18 mouse cellular contexts compared by ENCODE assay signal in genomic region chr7:61836827-61837226, GRCm38 (mm10).
DNase-seq lines count a peak whose midpoint lies in the region; ATAC-seq and TF ChIP-seq lines count a peak whose summit lies in the region.
"Had no signal": no experiment of that assay in that cellular context is flagged by ENCODE, and none has a peak within 500 bp of the region (broad histone marks: within the 10 kb centered on the region; RNA-seq: fewer than 3 reads in every experiment).

No protein-coding gene starts in this region.

- peaks cover 4% of the 10 kb centered on the region; the same call in 1 of the 2 replicates for H3K4me1 ChIP-seq in forebrain, embryonic 12.5 days
- H3K4me1 ChIP-seq in forebrain, embryonic 10.5 days, result no peaks in the 10 kb centered on the region
- H3K4me1 ChIP-seq in cortical plate, adult 2 months (ENCODE audit: control insufficient read depth, insufficient read depth, low read length), result no peaks in the 10 kb centered on the region
- no peaks in the 10 kb centered on the region for H3K4me1 ChIP-seq in hindbrain, embryonic 13.5 days (replicated peaks)
- H3K4me1 ChIP-seq in midbrain, embryonic 14.5 days (ENCODE audit: control insufficient read depth, insufficient read depth, low read length), result no peaks in the 10 kb centered on the region
- no peaks in the 10 kb centered on the region for H3K4me1 ChIP-seq in heart, adult 2 months (ENCODE audit: control insufficient read depth, insufficient read depth, low read length)
- H3K4me1 ChIP-seq: embryonic facial prominence, embryonic 13.5 days; limb, embryonic 12.5 days; liver, embryonic 13.5 days; lung, embryonic 15.5 days had no signal

- no peak for TF ChIP-seq EP300 in heart, adult 2 months (IDR thresholded peaks at IDR 0.05; ENCODE audit: insufficient read depth, low read depth, low read length)

- WGBS in forebrain, embryonic 12.5 days, result 67% methylated on average over 1 of the region's 1 CpGs
- 79% methylated on average over 1 of the region's 1 CpGs for WGBS in forebrain, embryonic 10.5 days
- WGBS in hindbrain, embryonic 13.5 days, result 79% methylated on average over 1 of the region's 1 CpGs
- WGBS in midbrain, embryonic 14.5 days, result 73% methylated on average over 1 of the region's 1 CpGs
- WGBS in heart, adult 2 months, result 50% methylated on average over 1 of the region's 1 CpGs

- peak overlapping the region; percentile 65 for H3K27ac ChIP-seq in forebrain, embryonic 12.5 days
- H3K27ac ChIP-seq in forebrain, embryonic 10.5 days, result no peak overlapping the region
- 0 out of 2 replicates have a peak overlapping the region, but pooled peaks have one; percentile 50 for H3K27ac ChIP-seq in cortical plate, adult 2 months (ENCODE audit: insufficient read depth, low read length)
- peak overlapping the region; percentile 83 for H3K27ac ChIP-seq in hindbrain, embryonic 13.5 days
- peak overlapping the region; percentile 73 for H3K27ac ChIP-seq in midbrain, embryonic 14.5 days (replicated peaks; ENCODE audit: low read depth, low read length)
- H3K27ac ChIP-seq in heart, adult 2 months, result no peak overlapping the region
- H3K27ac ChIP-seq: embryonic facial prominence, embryonic 13.5 days; limb, embryonic 12.5 days; liver, embryonic 13.5 days; lung, embryonic 15.5 days; macrophage had no signal

- no peaks in the 10 kb centered on the region for H3K79me2 ChIP-seq in heart, adult 2 months (replicated peaks; ENCODE audit: control insufficient read depth, insufficient read depth, low read length)

- H3K4me3 ChIP-seq in forebrain, embryonic 12.5 days (replicated peaks), result no peak overlapping the region
- no peak overlapping the region for H3K4me3 ChIP-seq in forebrain, embryonic 10.5 days
- no peak overlapping the region for H3K4me3 ChIP-seq in cortical plate, adult 2 months (ENCODE audit: insufficient read depth, low read length)
- H3K4me3 ChIP-seq in hindbrain, embryonic 13.5 days, result no peak overlapping the region
- no peak overlapping the region for H3K4me3 ChIP-seq in midbrain, embryonic 14.5 days (replicated peaks; ENCODE audit: low read depth, low read length)
- no peak overlapping the region for H3K4me3 ChIP-seq in heart, adult 2 months
- H3K4me3 ChIP-seq: embryonic facial prominence, embryonic 13.5 days; limb, embryonic 12.5 days; liver, embryonic 13.5 days; lung, embryonic 15.5 days had no signal

- intact Hi-C loops in heart, adult 2 months (cut with DNase I), result no loop called here

- no peak overlapping the region for H3K9ac ChIP-seq in forebrain, embryonic 12.5 days
- H3K9ac ChIP-seq in hindbrain, embryonic 13.5 days, result no peak overlapping the region
- H3K9ac ChIP-seq in midbrain, embryonic 14.5 days (replicated peaks; ENCODE audit: low read length), result no peak overlapping the region
- no peak overlapping the region for H3K9ac ChIP-seq in heart, adult 2 months (ENCODE audit: low read depth, low read length)
- H3K9ac ChIP-seq: embryonic facial prominence, embryonic 13.5 days; limb, embryonic 12.5 days; liver, embryonic 13.5 days; lung, embryonic 15.5 days had no signal

- no peak overlapping the region for H3K4me2 ChIP-seq in forebrain, embryonic 12.5 days
- H3K4me2 ChIP-seq in hindbrain, embryonic 13.5 days, result no peak overlapping the region
- no peak overlapping the region for H3K4me2 ChIP-seq in midbrain, embryonic 14.5 days (ENCODE audit: low read length)
- H3K4me2 ChIP-seq: embryonic facial prominence, embryonic 13.5 days; limb, embryonic 12.5 days; liver, embryonic 13.5 days; lung, embryonic 15.5 days had no signal

- no peaks in the 10 kb centered on the region for H3K27me3 ChIP-seq in forebrain, embryonic 12.5 days
- H3K27me3 ChIP-seq in forebrain, embryonic 10.5 days (ENCODE audit: poor library complexity, severe bottlenecking), result no peaks in the 10 kb centered on the region
- H3K27me3 ChIP-seq in hindbrain, embryonic 13.5 days, result no peaks in the 10 kb centered on the region
- H3K27me3 ChIP-seq in midbrain, embryonic 14.5 days (ENCODE audit: control insufficient read depth, insufficient read depth, low read length), result no peaks in the 10 kb centered on the region
- no peaks in the 10 kb centered on the region for H3K27me3 ChIP-seq in heart, adult 2 months (ENCODE audit: control insufficient read depth, insufficient read depth, low read length)
- H3K27me3 ChIP-seq: embryonic facial prominence, embryonic 13.5 days; limb, embryonic 12.5 days; liver, embryonic 13.5 days; lung, embryonic 15.5 days; Patski had no signal

- no peak for TF ChIP-seq CTCF in cortical plate, adult 2 months (IDR thresholded peaks at IDR 0.05; ENCODE audit: extremely low read depth, insufficient read depth, low read length)
- TF ChIP-seq CTCF in heart, adult 2 months (IDR thresholded peaks at IDR 0.05), result no peak

- no peak for DNase-seq in forebrain, embryonic 10.5 days (ENCODE audit: extremely low spot score, low spot score)
- DNase-seq in midbrain, embryonic 14.5 days, result no peak
- DNase-seq in cerebellum, postnatal 10 days, result no peak
- no peak for DNase-seq in heart, adult 2 months
- DNase-seq: gastrocnemius, postnatal 25 days; kidney, adult 18-20 months; kidney, postnatal 10 days; liver, embryonic 13.5 days; thymus, adult 18-20 months had no signal

- H3K36me3 ChIP-seq in forebrain, embryonic 12.5 days (replicated peaks), result no peaks in the 10 kb centered on the region
- no peaks in the 10 kb centered on the region for H3K36me3 ChIP-seq in forebrain, embryonic 10.5 days (replicated peaks)
- peaks cover 7% of the 10 kb centered on the region; the same call in 1 of the 2 replicates for H3K36me3 ChIP-seq in hindbrain, embryonic 13.5 days
- no peaks in the 10 kb centered on the region for H3K36me3 ChIP-seq in midbrain, embryonic 14.5 days (ENCODE audit: control insufficient read depth, insufficient read depth, low read length)
- no peaks in the 10 kb centered on the region for H3K36me3 ChIP-seq in heart, adult 2 months (ENCODE audit: control insufficient read depth, insufficient read depth, low read length)
- H3K36me3 ChIP-seq: embryonic facial prominence, embryonic 13.5 days; limb, embryonic 12.5 days; liver, embryonic 13.5 days; lung, embryonic 15.5 days had no signal

- no peak for ATAC-seq in forebrain, embryonic 12.5 days (ENCODE audit: low FRiP score)
- ATAC-seq in hindbrain, embryonic 13.5 days (ENCODE audit: low FRiP score), result peak; percentile 62
- no peak for ATAC-seq in midbrain, embryonic 14.5 days (ENCODE audit: low FRiP score, low TSS enrichment)
- no peak for ATAC-seq in inflammation-experienced regulatory T-cells, adult 6 months
- ATAC-seq: Patski had no signal

- no peak for TF ChIP-seq POLR2A in cortical plate, adult 2 months (IDR thresholded peaks at IDR 0.05; ENCODE audit: extremely low read depth, insufficient read depth, low read length)
- no peak for TF ChIP-seq POLR2A in heart, adult 2 months (IDR thresholded peaks at IDR 0.05; ENCODE audit: insufficient read depth, low read depth, low read length)

- H3K9me3 ChIP-seq in forebrain, embryonic 12.5 days, result no peaks in the 10 kb centered on the region
- H3K9me3 ChIP-seq in forebrain, embryonic 10.5 days, result peaks cover 8% of the 10 kb centered on the region; the same call in 1 of the 2 replicates
- no peaks in the 10 kb centered on the region for H3K9me3 ChIP-seq in hindbrain, embryonic 13.5 days
- H3K9me3 ChIP-seq in midbrain, embryonic 14.5 days (ENCODE audit: control insufficient read depth, low read length), result peaks cover 4% of the 10 kb centered on the region; the same call in 1 of the 2 replicates
- H3K9me3 ChIP-seq: embryonic facial prominence, embryonic 13.5 days; limb, embryonic 12.5 days; liver, embryonic 13.5 days; lung, embryonic 15.5 days had no signal

Comparison
In these comparisons a context has a peak if more than half of its experiments do, and no peak if none do; other contexts are left out.
1. H3K27ac ChIP-seq: peak in forebrain, embryonic 12.5 days (single experiment), cortical plate, adult 2 months (single experiment), hindbrain, embryonic 13.5 days (single experiment) and midbrain, embryonic 14.5 days (single experiment); none in forebrain, embryonic 10.5 days (single experiment) and heart, adult 2 months (single experiment).